Mouse (Mus musculus) testis, postnatal 14 days (tissue): ENCODE data around the gene Olfr957.

Experiments used
- DNase-seq: peaks from one replicate; pipeline ENCODE4 v3.0.0; 2021; ENCODE audit warnings: low spot score

Gene Olfr957

GRCm38 (mm10) chr9:39515531-39515930 lies at the start of gene Olfr957:
Olfr957 (minus strand) TSS chr9:39515809.
- DNase-seq: no peak

GRCm38 (mm10) chr9:39558349-39558647 lies 42.7 kb upstream of the Olfr957 start:
- DNase-seq: no peak

GRCm38 (mm10) chr9:39557529-39558348 lies 42.1 kb upstream of the Olfr957 start:
- no peak for DNase-seq

- DNase-seq: no peak
Observed at GRCm38 (mm10) chr9:39553946-39554345, 38.3 kb upstream of the Olfr957 start, which contains the start of gene Olfr958. Olfr958 (minus strand) TSS chr9:39554054.

GRCm38 (mm10) chr9:39550806-39551205 lies 35.2 kb upstream of the Olfr957 start:
- no peak for DNase-seq

- no peak for DNase-seq
Observed at GRCm38 (mm10) chr9:39523616-39524285, 8.1 kb upstream of the Olfr957 start.

- no peak for DNase-seq
Observed at GRCm38 (mm10) chr9:39518595-39518994, 3.0 kb upstream of the Olfr957 start.

GRCm38 (mm10) chr9:39509412-39509811 lies 6.2 kb downstream of the Olfr957 start:
- DNase-seq: no peak

GRCm38 (mm10) chr9:39508998-39509397 lies 6.6 kb downstream of the Olfr957 start:
- peak; percentile 6 for DNase-seq

- DNase-seq: no peak
Observed at GRCm38 (mm10) chr9:39493895-39494294, 21.7 kb downstream of the Olfr957 start, which contains the start of gene Olfr44. Olfr44 (minus strand) TSS chr9:39493995.

GRCm38 (mm10) chr9:39471844-39472243 lies 43.8 kb downstream of the Olfr957 start, which contains the start of gene Olfr955:
Olfr955 (minus strand) TSS chr9:39471944.
- no peak for DNase-seq
